Mouse (Mus musculus): Measurements from ENCODE around the gene Ep400. TPM values are rescaled to one million over a fixed set of nuclear protein-coding genes. Genes with fewer than 3 reads are reported as not detected.

Ep400 gene
- polyA plus RNA-seq, 1 experiment from 2014 or later = 33.6 TPM

- no peaks in the 10 kb centered on the region for H3K4me1 ChIP-seq (replicated peaks)
- no peak overlapping the region for H3K9ac ChIP-seq
- no peaks in the 10 kb centered on the region for H3K27me3 ChIP-seq (replicated peaks)
- H3K36me3 ChIP-seq = peaks cover 16% of the 10 kb centered on the region
- ATAC-seq = no peak
- no peak overlapping the region for H3K4me2 ChIP-seq (replicated peaks)
- 88% methylated on average over 2 of the region's 2 CpGs for WGBS
- no peak overlapping the region for H3K27ac ChIP-seq
- H3K9me3 ChIP-seq = no peaks in the 10 kb centered on the region
- no peak overlapping the region for H3K4me3 ChIP-seq (replicated peaks)
Observed at GRCm38 (mm10) chr5:110711455-110711854, 59.1 kb downstream of the Ep400 start.

GRCm38 (mm10) chr5:110709256-110709655 is 61.3 kb downstream of the Ep400 start:
- peaks cover 24% of the 10 kb centered on the region for H3K36me3 ChIP-seq

GRCm38 (mm10) chr5:110704004-110704403 is 66.5 kb downstream of the Ep400 start:
- Histone ChIP-seq H3K9me3 (no peaks in the 10 kb centered on the region), H3K36me3 (peaks cover 45% of the 10 kb centered on the region), H3K9ac (no peak overlapping the region), H3K4me3 (replicated peaks) (no peak overlapping the region), H3K27ac (no peak overlapping the region), H3K4me1 (replicated peaks) (no peaks in the 10 kb centered on the region), H3K27me3 (replicated peaks) (no peaks in the 10 kb centered on the region), H3K4me2 (replicated peaks) (no peak overlapping the region)
- WGBS = 87% methylated on average over 1 of the region's 1 CpGs
- ATAC-seq = no peak

More at GRCm38 (mm10) chr5:110709256-110709655, 61.3 kb downstream of the Ep400 start:
- Histone ChIP-seq H3K4me3 (replicated peaks) (no peak overlapping the region), H3K9me3 (no peaks in the 10 kb centered on the region), H3K9ac (no peak overlapping the region), H3K4me1 (replicated peaks) (no peaks in the 10 kb centered on the region), H3K4me2 (replicated peaks) (no peak overlapping the region), H3K27ac (no peak overlapping the region), H3K27me3 (replicated peaks) (no peaks in the 10 kb centered on the region)
- no peak for ATAC-seq
- 92% methylated on average over 4 of the region's 4 CpGs for WGBS

- H3K9me3 ChIP-seq = no peaks in the 10 kb centered on the region
- WGBS = 88% methylated on average over 4 of the region's 4 CpGs
Observed at GRCm38 (mm10) chr5:110698617-110699016, 71.9 kb downstream of the Ep400 start.

GRCm38 (mm10) chr5:110682041-110682440 is 88.5 kb downstream of the Ep400 start:
- Histone ChIP-seq H3K27me3 (replicated peaks) (no peaks in the 10 kb centered on the region), H3K4me2 (replicated peaks) (no peak overlapping the region), H3K27ac (no peak overlapping the region), H3K9ac (no peak overlapping the region), H3K9me3 (no peaks in the 10 kb centered on the region), H3K4me1 (replicated peaks) (no peaks in the 10 kb centered on the region), H3K36me3 (peaks cover 46% of the 10 kb centered on the region), H3K4me3 (replicated peaks) (no peak overlapping the region)
- 90% methylated on average over 8 of the region's 8 CpGs for WGBS
- no peak for ATAC-seq

More at GRCm38 (mm10) chr5:110698617-110699016, 71.9 kb downstream of the Ep400 start:
- Histone ChIP-seq H3K4me1 (replicated peaks) (no peaks in the 10 kb centered on the region), H3K36me3 (peaks cover 55% of the 10 kb centered on the region), H3K4me2 (replicated peaks) (no peak overlapping the region), H3K27me3 (replicated peaks) (no peaks in the 10 kb centered on the region), H3K4me3 (replicated peaks) (no peak overlapping the region), H3K9ac (no peak overlapping the region), H3K27ac (no peak overlapping the region)
- no peak for ATAC-seq

GRCm38 (mm10) chr5:110665486-110666121 is 104.9 kb downstream of the Ep400 start:
- WGBS = 69% methylated on average over 6 of the region's 6 CpGs
- no peak for ATAC-seq
- no peaks in the 10 kb centered on the region for H3K27me3 ChIP-seq (replicated peaks)
- H3K36me3 ChIP-seq = peaks cover 44% of the 10 kb centered on the region
- H3K27ac ChIP-seq = no peak overlapping the region
- H3K4me1 ChIP-seq (replicated peaks) = no peaks in the 10 kb centered on the region
- no peaks in the 10 kb centered on the region for H3K9me3 ChIP-seq
- H3K4me3 ChIP-seq (replicated peaks) = no peak overlapping the region
- H3K4me2 ChIP-seq (replicated peaks) = no peak overlapping the region
- H3K9ac ChIP-seq = no peak overlapping the region

- Histone ChIP-seq H3K4me1 (replicated peaks) (no peaks in the 10 kb centered on the region), H3K4me3 (replicated peaks) (no peak overlapping the region), H3K36me3 (peaks cover 39% of the 10 kb centered on the region), H3K27me3 (replicated peaks) (no peaks in the 10 kb centered on the region), H3K27ac (no peak overlapping the region), H3K9me3 (no peaks in the 10 kb centered on the region), H3K4me2 (replicated peaks) (no peak overlapping the region), H3K9ac (no peak overlapping the region)
- 78% methylated on average over 2 of the region's 2 CpGs for WGBS
- ATAC-seq = no peak
Observed at GRCm38 (mm10) chr5:110664750-110665269, 105.7 kb downstream of the Ep400 start.

- ATAC-seq = no peak
- H3K4me3 ChIP-seq (replicated peaks) = no peak overlapping the region
- H3K4me1 ChIP-seq (replicated peaks) = no peaks in the 10 kb centered on the region
- no peaks in the 10 kb centered on the region for H3K27me3 ChIP-seq (replicated peaks)
- 88% methylated on average over 2 of the region's 2 CpGs for WGBS
- no peaks in the 10 kb centered on the region for H3K9me3 ChIP-seq
- H3K36me3 ChIP-seq = peaks cover 40% of the 10 kb centered on the region
- H3K27ac ChIP-seq = no peak overlapping the region
- H3K4me2 ChIP-seq (replicated peaks) = no peak overlapping the region
- no peak overlapping the region for H3K9ac ChIP-seq
Observed at GRCm38 (mm10) chr5:110664041-110664440, 106.5 kb downstream of the Ep400 start.

- H3K4me1 ChIP-seq (replicated peaks) = no peaks in the 10 kb centered on the region
- H3K27ac ChIP-seq = no peak overlapping the region
- no peaks in the 10 kb centered on the region for H3K27me3 ChIP-seq (replicated peaks)
- no peaks in the 10 kb centered on the region for H3K9me3 ChIP-seq
- ATAC-seq = no peak
- H3K9ac ChIP-seq = no peak overlapping the region
- H3K36me3 ChIP-seq = peaks cover 48% of the 10 kb centered on the region
- no peak overlapping the region for H3K4me3 ChIP-seq (replicated peaks)
- no peak overlapping the region for H3K4me2 ChIP-seq (replicated peaks)
Observed at GRCm38 (mm10) chr5:110659682-110660081, 110.8 kb downstream of the Ep400 start.

- Histone ChIP-seq H3K27me3 (replicated peaks) (no peaks in the 10 kb centered on the region), H3K36me3 (peaks cover 56% of the 10 kb centered on the region), H3K4me1 (replicated peaks) (peaks cover 6% of the 10 kb centered on the region), H3K9me3 (no peaks in the 10 kb centered on the region), H3K9ac (peak overlapping the region; percentile 79), H3K4me2 (replicated peaks) (peak overlapping the region; percentile 84), H3K27ac (0 out of 2 replicates have a peak overlapping the region, but pooled peaks have one; percentile 25), H3K4me3 (replicated peaks) (peak overlapping the region; percentile 95)
- peak; percentile 66 for ATAC-seq
- under 1% methylated on average over 34 of the region's 37 CpGs for WGBS
Observed at GRCm38 (mm10) chr5:110653686-110654085, 116.8 kb downstream of the Ep400 start.

GRCm38 (mm10) chr5:110652719-110653648 is 117.5 kb downstream of the Ep400 start, which contains the start of the genes Noc4l and Ddx51:
Gene Noc4l, minus strand, starts transcription at chr5:110653417.
Gene Ddx51, plus strand, starts transcription at chr5:110653451.
- H3K4me2 ChIP-seq (replicated peaks) = peak within 1 kb of the TSS; percentile 84
- H3K9ac ChIP-seq = peak within 1 kb of the TSS; percentile 79
- H3K9me3 ChIP-seq = no peaks in the 10 kb centered on the region
- peaks cover 60% of the 10 kb centered on the region for H3K36me3 ChIP-seq
- H3K4me3 ChIP-seq (replicated peaks) = peak within 1 kb of the TSS; percentile 95
- H3K27ac ChIP-seq = 0 out of 2 replicates have a peak within 1 kb of the TSS, but pooled peaks have one; percentile 25
- peak; percentile 93 for ATAC-seq
- WGBS = 1% methylated on average over 91 of the region's 91 CpGs
- H3K27me3 ChIP-seq (replicated peaks) = no peaks in the 10 kb centered on the region
- H3K4me1 ChIP-seq (replicated peaks) = peaks cover 6% of the 10 kb centered on the region

GRCm38 (mm10) chr5:110646377-110646776 is 124.1 kb downstream of the Ep400 start:
- Histone ChIP-seq H3K27me3 (replicated peaks) (no peaks in the 10 kb centered on the region), H3K9ac (no peak overlapping the region), H3K4me2 (replicated peaks) (no peak overlapping the region), H3K9me3 (no peaks in the 10 kb centered on the region), H3K36me3 (peaks cover 46% of the 10 kb centered on the region), H3K27ac (no peak overlapping the region), H3K4me3 (replicated peaks) (no peak overlapping the region), H3K4me1 (replicated peaks) (no peaks in the 10 kb centered on the region)
- no peak for ATAC-seq

Measured in intestine, embryonic 15.5 days (tissue).